Mouse (Mus musculus): Measurements from ENCODE around the gene Fxyd7. TPM values are rescaled to one million over a fixed set of nuclear protein-coding genes. Genes with fewer than 3 reads are reported as not detected.
A peak's percentile ranks its signal among the peaks of the same experiment; 100 is the strongest.

Fxyd7 gene
- polyA plus RNA-seq, 1 experiment from 2014 or later: 2.9 TPM

GRCm38 (mm10) chr7:31052636-31053434 lies 1.6 kb upstream of the Fxyd7 start:
- H3K9me3 ChIP-seq (ENCODE audit: control insufficient read depth, low read length): no peaks in the 10 kb centered on the region
- peaks cover 27% of the 10 kb centered on the region for H3K4me1 ChIP-seq (ENCODE audit: control insufficient read depth, insufficient read depth, low read length)
- H3K27ac ChIP-seq (replicated peaks; ENCODE audit: low read depth, low read length): no peak overlapping the region
- H3K36me3 ChIP-seq (ENCODE audit: control insufficient read depth, insufficient read depth, low read length): no peaks in the 10 kb centered on the region
- under 1% methylated on average over 34 of the region's 34 CpGs for WGBS
- peak overlapping the region; percentile 16; the same call in 1 of the 2 replicates for H3K4me3 ChIP-seq (ENCODE audit: low read depth, low read length)
- ATAC-seq (ENCODE audit: insufficient number of reproducible peaks, low FRiP score, low TSS enrichment, low read depth) (peak; percentile 35), DNase-seq (ENCODE audit: low spot score) (no peak)
- no peak overlapping the region for H3K9ac ChIP-seq (ENCODE audit: low read length)
- H3K4me2 ChIP-seq (ENCODE audit: low read depth, severe bottlenecking): peak overlapping the region; percentile 31
- H3K27me3 ChIP-seq (ENCODE audit: control insufficient read depth, insufficient read depth, low read length): peaks cover 57% of the 10 kb centered on the region

- WGBS: 2% methylated on average over 22 of the region's 22 CpGs
- no peak overlapping the region for H3K9ac ChIP-seq (ENCODE audit: low read length)
Observed at GRCm38 (mm10) chr7:31052251-31052635, 976 bp upstream of the Fxyd7 start.

GRCm38 (mm10) chr7:31050921-31051320 lies 346 bp downstream of the Fxyd7 start:
- H3K27me3 ChIP-seq (ENCODE audit: control insufficient read depth, insufficient read depth, low read length): peaks cover 57% of the 10 kb centered on the region
- WGBS: 3% methylated on average over 9 of the region's 9 CpGs
- ATAC-seq (ENCODE audit: insufficient number of reproducible peaks, low FRiP score, low TSS enrichment, low read depth): no peak
- H3K4me1 ChIP-seq (ENCODE audit: control insufficient read depth, insufficient read depth, low read length): peaks cover 27% of the 10 kb centered on the region
- no peak for DNase-seq (ENCODE audit: low spot score)
- no peak overlapping the region for H3K9ac ChIP-seq (ENCODE audit: low read length)
- peak overlapping the region; percentile 10; the same call in 1 of the 2 replicates for H3K4me3 ChIP-seq (ENCODE audit: low read depth, low read length)
- H3K27ac ChIP-seq (replicated peaks; ENCODE audit: low read depth, low read length): no peak overlapping the region
- H3K4me2 ChIP-seq (ENCODE audit: low read depth, severe bottlenecking): peak overlapping the region; percentile 22
- H3K36me3 ChIP-seq (ENCODE audit: control insufficient read depth, insufficient read depth, low read length): no peaks in the 10 kb centered on the region
- no peaks in the 10 kb centered on the region for H3K9me3 ChIP-seq (ENCODE audit: control insufficient read depth, low read length)

More at GRCm38 (mm10) chr7:31052251-31052635, 976 bp upstream of the Fxyd7 start:
- ATAC-seq (ENCODE audit: insufficient number of reproducible peaks, low FRiP score, low TSS enrichment, low read depth) (no peak), DNase-seq (ENCODE audit: low spot score) (no peak)
- no peak overlapping the region for H3K27ac ChIP-seq (replicated peaks; ENCODE audit: low read depth, low read length)
- peaks cover 27% of the 10 kb centered on the region for H3K4me1 ChIP-seq (ENCODE audit: control insufficient read depth, insufficient read depth, low read length)
- H3K36me3 ChIP-seq (ENCODE audit: control insufficient read depth, insufficient read depth, low read length): no peaks in the 10 kb centered on the region
- peak overlapping the region; percentile 31 for H3K4me2 ChIP-seq (ENCODE audit: low read depth, severe bottlenecking)
- no peaks in the 10 kb centered on the region for H3K9me3 ChIP-seq (ENCODE audit: control insufficient read depth, low read length)
- peaks cover 57% of the 10 kb centered on the region for H3K27me3 ChIP-seq (ENCODE audit: control insufficient read depth, insufficient read depth, low read length)
- peak overlapping the region; percentile 14; the same call in 1 of the 2 replicates for H3K4me3 ChIP-seq (ENCODE audit: low read depth, low read length)

- DNase-seq (ENCODE audit: low spot score) (no peak), ATAC-seq (ENCODE audit: insufficient number of reproducible peaks, low FRiP score, low TSS enrichment, low read depth) (no peak)
- Histone ChIP-seq H3K27me3 (ENCODE audit: control insufficient read depth, insufficient read depth, low read length) (peaks cover 57% of the 10 kb centered on the region), H3K4me2 (ENCODE audit: low read depth, severe bottlenecking) (no peak overlapping the region; the same call in 1 of the 2 replicates), H3K9me3 (ENCODE audit: control insufficient read depth, low read length) (no peaks in the 10 kb centered on the region), H3K9ac (ENCODE audit: low read length) (no peak overlapping the region), H3K36me3 (ENCODE audit: control insufficient read depth, insufficient read depth, low read length) (no peaks in the 10 kb centered on the region), H3K4me1 (ENCODE audit: control insufficient read depth, insufficient read depth, low read length) (peaks cover 26% of the 10 kb centered on the region), H3K27ac (replicated peaks; ENCODE audit: low read depth, low read length) (no peak overlapping the region), H3K4me3 (ENCODE audit: low read depth, low read length) (no peak overlapping the region; the same call in 1 of the 2 replicates)
- WGBS: 2% methylated on average over 6 of the region's 6 CpGs
Observed at GRCm38 (mm10) chr7:31050487-31050886, 780 bp downstream of the Fxyd7 start.

- DNase-seq (ENCODE audit: low spot score) (no peak), ATAC-seq (ENCODE audit: insufficient number of reproducible peaks, low FRiP score, low TSS enrichment, low read depth) (peak; percentile 5; the same call in 1 of the 2 replicates)
- H3K36me3 ChIP-seq (ENCODE audit: control insufficient read depth, insufficient read depth, low read length): no peaks in the 10 kb centered on the region
- peaks cover 58% of the 10 kb centered on the region for H3K27me3 ChIP-seq (ENCODE audit: control insufficient read depth, insufficient read depth, low read length)
- H3K9me3 ChIP-seq (ENCODE audit: control insufficient read depth, low read length): no peaks in the 10 kb centered on the region
- H3K27ac ChIP-seq (replicated peaks; ENCODE audit: low read depth, low read length): no peak overlapping the region
- H3K4me2 ChIP-seq (ENCODE audit: low read depth, severe bottlenecking): peak overlapping the region; percentile 27
- WGBS: 3% methylated on average over 11 of the region's 15 CpGs
- H3K9ac ChIP-seq (ENCODE audit: low read length): no peak overlapping the region
- peak overlapping the region; percentile 0; the same call in 1 of the 2 replicates for H3K4me3 ChIP-seq (ENCODE audit: low read depth, low read length)
- H3K4me1 ChIP-seq (ENCODE audit: control insufficient read depth, insufficient read depth, low read length): peaks cover 20% of the 10 kb centered on the region
Observed at GRCm38 (mm10) chr7:31049846-31050281, 1.4 kb downstream of the Fxyd7 start.

- Histone ChIP-seq H3K9ac (ENCODE audit: low read length) (no peak overlapping the region), H3K27me3 (ENCODE audit: control insufficient read depth, insufficient read depth, low read length) (peaks cover 57% of the 10 kb centered on the region), H3K4me3 (ENCODE audit: low read depth, low read length) (no peak overlapping the region), H3K36me3 (ENCODE audit: control insufficient read depth, insufficient read depth, low read length) (no peaks in the 10 kb centered on the region), H3K4me2 (ENCODE audit: low read depth, severe bottlenecking) (peak overlapping the region; percentile 27; the same call in 1 of the 2 replicates), H3K9me3 (ENCODE audit: control insufficient read depth, low read length) (no peaks in the 10 kb centered on the region), H3K4me1 (ENCODE audit: control insufficient read depth, insufficient read depth, low read length) (peaks cover 19% of the 10 kb centered on the region), H3K27ac (replicated peaks; ENCODE audit: low read depth, low read length) (no peak overlapping the region)
- WGBS: 25% methylated on average over 5 of the region's 5 CpGs
- DNase-seq (ENCODE audit: low spot score): no peak
- ATAC-seq (ENCODE audit: insufficient number of reproducible peaks, low FRiP score, low TSS enrichment, low read depth): no peak
Observed at GRCm38 (mm10) chr7:31049135-31049845, 2.0 kb downstream of the Fxyd7 start.

- Histone ChIP-seq H3K4me1 (ENCODE audit: control insufficient read depth, insufficient read depth, low read length) (no peaks in the 10 kb centered on the region; the same call in 1 of the 2 replicates), H3K9me3 (ENCODE audit: control insufficient read depth, low read length) (no peaks in the 10 kb centered on the region), H3K27ac (replicated peaks; ENCODE audit: low read depth, low read length) (no peak within 1 kb of the TSS), H3K27me3 (ENCODE audit: control insufficient read depth, insufficient read depth, low read length) (peaks cover 38% of the 10 kb centered on the region), H3K36me3 (ENCODE audit: control insufficient read depth, insufficient read depth, low read length) (no peaks in the 10 kb centered on the region), H3K4me2 (ENCODE audit: low read depth, severe bottlenecking) (peak within 1 kb of the TSS; percentile 39), H3K4me3 (ENCODE audit: low read depth, low read length) (peak within 1 kb of the TSS; percentile 17; the same call in 1 of the 2 replicates), H3K9ac (ENCODE audit: low read length) (0 out of 2 replicates have a peak within 1 kb of the TSS, but pooled peaks have one; percentile 45)
- 32% methylated on average over 10 of the region's 10 CpGs for WGBS
- no peak for ATAC-seq (ENCODE audit: insufficient number of reproducible peaks, low FRiP score, low TSS enrichment, low read depth)
- no peak for DNase-seq (ENCODE audit: low spot score)
Observed at GRCm38 (mm10) chr7:31042431-31042910, 8.8 kb downstream of the Fxyd7 start, which contains the start of gene Fxyd5. TSS of gene Fxyd5 (minus strand) at chr7:31042481.
